Mouse (Mus musculus) embryonic facial prominence, embryonic 15.5 days (tissue): ENCODE data around the gene 4930402H24Rik. TPM values are rescaled to one million over a fixed set of nuclear protein-coding genes. Genes with fewer than 3 reads are reported as not detected.
A peak's percentile ranks its signal among the peaks of the same experiment; 100 is the strongest.

Experiments
- ATAC-seq: fragments of 200-750 bp; cut with Nextera tagmentation; 2 replicates; pipeline ENCODE4 v1.8.0; 2017; ENCODE audit warnings: low read depth, moderate TSS enrichment; ENCODE audit not compliant: insufficient number of reproducible peaks, low FRiP score, low TSS enrichment
- H3K27ac ChIP-seq: fragments of 300-500 bp; sonication (generic); replicated peaks from 2 replicates; pipeline ENCODE4 v1.5.1; 2015; ENCODE audit warnings: mild to moderate bottlenecking, inconsistent platforms
- H3K27me3 ChIP-seq: fragments of 300-500 bp; sonication (generic); 2 replicates; pipeline ENCODE4 v1.6.1; 2015; ENCODE audit warnings: inconsistent platforms
- H3K36me3 ChIP-seq: fragments of 300-500 bp; sonication (generic); 2 replicates; pipeline ENCODE4 v1.6.1; 2015; ENCODE audit warnings: mild to moderate bottlenecking, inconsistent platforms
- H3K4me1 ChIP-seq: fragments of 300-500 bp; sonication (generic); 2 replicates; pipeline ENCODE4 v1.6.1; 2015; ENCODE audit warnings: inconsistent platforms
- H3K4me2 ChIP-seq: fragments of 300-500 bp; sonication (generic); replicated peaks from 2 replicates; pipeline ENCODE4 v1.6.1; 2015; ENCODE audit warnings: mild to moderate bottlenecking, inconsistent platforms
- H3K4me3 ChIP-seq: fragments of 300-500 bp; sonication (generic); replicated peaks from 2 replicates; pipeline ENCODE4 v1.5.1; 2015; ENCODE audit warnings: mild to moderate bottlenecking, inconsistent platforms
- H3K9ac ChIP-seq: fragments of 300-500 bp; sonication (generic); 2 replicates; pipeline ENCODE4 v1.6.1; 2015; ENCODE audit warnings: inconsistent platforms
- H3K9me3 ChIP-seq: fragments of 300-500 bp; sonication (generic); replicated peaks from 2 replicates; pipeline ENCODE4 v1.6.1; 2016; ENCODE audit warnings: inconsistent platforms
- WGBS: fragments of 180-500 bp; shearing (Covaris S2); methylation state at CpG from one replicate; pipeline ENCODE4 v1.1.7; 2015; 5-methylcytosine and 5-hydroxymethylcytosine counted together
- polyA plus RNA-seq: library from polyadenylated mRNA; unstranded; fragments of >200 nt; fragmentation: Nextera tagmentation; extraction: Ambion mirVana; gene quantifications from 2 replicates; pipeline ENCODE4 v1.2.1, GENCODE M21; 2015

Gene 4930402H24Rik
- polyA plus RNA-seq, 1 experiment from 2014 or later = 35.7 TPM

GRCm38 (mm10) chr2:130851363-130852246, 54.6 kb downstream of the 4930402H24Rik start:
- H3K4me3 ChIP-seq = no peak overlapping the region
- ATAC-seq = no peak
- no peaks in the 10 kb centered on the region for H3K4me1 ChIP-seq
- no peak overlapping the region for H3K9ac ChIP-seq
- H3K36me3 ChIP-seq = no peaks in the 10 kb centered on the region
- 78% methylated on average over 9 of the region's 9 CpGs for WGBS
- no peak overlapping the region for H3K4me2 ChIP-seq
- H3K27ac ChIP-seq = no peak overlapping the region
- no peaks in the 10 kb centered on the region for H3K9me3 ChIP-seq
- H3K27me3 ChIP-seq = no peaks in the 10 kb centered on the region

DNA sequence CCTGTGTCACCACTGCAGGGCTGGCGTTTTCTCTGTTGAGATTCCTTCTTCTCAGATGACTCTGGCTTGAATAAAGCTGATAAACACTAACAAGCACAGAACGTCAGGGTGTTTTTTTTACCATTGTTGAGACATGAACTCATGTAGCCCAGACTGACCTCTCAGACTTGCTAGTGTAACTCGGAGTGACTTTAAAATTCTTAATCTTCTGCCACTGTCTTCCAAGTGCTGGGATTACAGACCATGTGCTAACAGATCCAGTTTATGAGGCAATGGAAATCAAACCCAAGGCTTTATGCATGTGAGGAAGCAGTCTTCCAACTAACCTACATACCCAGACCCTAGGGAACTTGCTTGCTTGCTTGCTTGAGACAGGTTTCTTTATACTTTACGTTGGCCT, 56.5 kb downstream of the 4930402H24Rik start:
- H3K27me3 ChIP-seq = no peaks in the 10 kb centered on the region
- ATAC-seq = no peak
- WGBS = 60% methylated on average over 4 of the region's 4 CpGs

GRCm38 (mm10) chr2:130848313-130848712, 57.9 kb downstream of the 4930402H24Rik start:
- Histone ChIP-seq H3K4me2 (no peak overlapping the region), H3K4me1 (no peaks in the 10 kb centered on the region), H3K9ac (no peak overlapping the region), H3K36me3 (no peaks in the 10 kb centered on the region), H3K9me3 (no peaks in the 10 kb centered on the region), H3K4me3 (no peak overlapping the region), H3K27ac (no peak overlapping the region), H3K27me3 (no peaks in the 10 kb centered on the region)
- ATAC-seq = no peak
- 66% methylated on average over 4 of the region's 4 CpGs for WGBS

More for the DNA sequence above, 56.5 kb downstream of the 4930402H24Rik start:
- H3K4me3 ChIP-seq = no peak overlapping the region
- no peak overlapping the region for H3K4me2 ChIP-seq
- H3K9ac ChIP-seq = no peak overlapping the region
- no peak overlapping the region for H3K27ac ChIP-seq
- H3K4me1 ChIP-seq = no peaks in the 10 kb centered on the region
- no peaks in the 10 kb centered on the region for H3K36me3 ChIP-seq
- no peaks in the 10 kb centered on the region for H3K9me3 ChIP-seq

GRCm38 (mm10) chr2:130843623-130844022, 62.6 kb downstream of the 4930402H24Rik start:
- H3K4me3 ChIP-seq = no peak overlapping the region
- H3K9ac ChIP-seq = no peak overlapping the region
- H3K4me1 ChIP-seq = peaks cover 11% of the 10 kb centered on the region
- H3K27ac ChIP-seq = no peak overlapping the region
- no peaks in the 10 kb centered on the region for H3K27me3 ChIP-seq
- no peaks in the 10 kb centered on the region for H3K36me3 ChIP-seq
- no peaks in the 10 kb centered on the region for H3K9me3 ChIP-seq
- no peak overlapping the region for H3K4me2 ChIP-seq
- 75% methylated on average over 2 of the region's 2 CpGs for WGBS
- no peak for ATAC-seq

GRCm38 (mm10) chr2:130840846-130841245, 65.4 kb downstream of the 4930402H24Rik start:
- no peaks in the 10 kb centered on the region for H3K9me3 ChIP-seq
- H3K27ac ChIP-seq = no peak overlapping the region; the same call in 1 of the 2 replicates
- no peak overlapping the region for H3K9ac ChIP-seq
- H3K4me3 ChIP-seq = peak overlapping the region; percentile 84
- H3K36me3 ChIP-seq = no peaks in the 10 kb centered on the region
- 11% methylated on average over 4 of the region's 4 CpGs for WGBS
- H3K27me3 ChIP-seq = no peaks in the 10 kb centered on the region
- H3K4me2 ChIP-seq = peak overlapping the region; percentile 81
- no peak for ATAC-seq
- H3K4me1 ChIP-seq = peaks cover 12% of the 10 kb centered on the region

- no peaks in the 10 kb centered on the region for H3K36me3 ChIP-seq
- H3K4me1 ChIP-seq = peaks cover 12% of the 10 kb centered on the region
- peak overlapping the region; percentile 84 for H3K4me3 ChIP-seq
- H3K4me2 ChIP-seq = peak overlapping the region; percentile 81
- under 1% methylated on average over 62 of the region's 77 CpGs for WGBS
- no peaks in the 10 kb centered on the region for H3K9me3 ChIP-seq
- H3K27ac ChIP-seq = peak overlapping the region; percentile 97
- no peaks in the 10 kb centered on the region for H3K27me3 ChIP-seq
- ATAC-seq = peak; percentile 94
- peak overlapping the region; percentile 89 for H3K9ac ChIP-seq
These were observed 66.1 kb downstream of the 4930402H24Rik start for GRCm38 (mm10) chr2:130839874-130840661.

DNA sequence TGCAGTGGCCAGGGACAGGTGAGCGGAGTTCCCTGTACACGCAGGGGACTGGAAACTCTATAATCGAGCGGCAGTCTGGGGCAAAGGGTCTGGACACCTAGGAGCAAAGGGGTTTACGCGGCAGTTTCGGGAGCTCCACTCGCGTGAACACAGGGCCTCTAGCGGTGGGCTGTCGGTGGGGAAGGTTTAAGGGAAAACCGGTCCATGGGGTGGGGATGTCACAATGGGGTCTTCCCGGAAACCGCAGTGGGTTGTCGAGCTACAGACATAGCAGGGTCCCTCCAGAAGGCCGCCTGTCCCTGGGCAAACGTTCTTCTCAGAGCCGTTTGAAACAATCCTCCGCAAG, 66.7 kb downstream of the 4930402H24Rik start:
- Histone ChIP-seq H3K27me3 (no peaks in the 10 kb centered on the region), H3K4me2 (peak overlapping the region; percentile 81), H3K4me3 (peak overlapping the region; percentile 84), H3K9ac (peak overlapping the region; percentile 89), H3K9me3 (no peaks in the 10 kb centered on the region), H3K27ac (peak overlapping the region; percentile 97), H3K4me1 (peaks cover 12% of the 10 kb centered on the region), H3K36me3 (no peaks in the 10 kb centered on the region)
- under 1% methylated on average over 19 of the region's 19 CpGs for WGBS
- 0 out of 2 replicates have a peak, but pooled peaks have one; percentile 15 for ATAC-seq

DNA sequence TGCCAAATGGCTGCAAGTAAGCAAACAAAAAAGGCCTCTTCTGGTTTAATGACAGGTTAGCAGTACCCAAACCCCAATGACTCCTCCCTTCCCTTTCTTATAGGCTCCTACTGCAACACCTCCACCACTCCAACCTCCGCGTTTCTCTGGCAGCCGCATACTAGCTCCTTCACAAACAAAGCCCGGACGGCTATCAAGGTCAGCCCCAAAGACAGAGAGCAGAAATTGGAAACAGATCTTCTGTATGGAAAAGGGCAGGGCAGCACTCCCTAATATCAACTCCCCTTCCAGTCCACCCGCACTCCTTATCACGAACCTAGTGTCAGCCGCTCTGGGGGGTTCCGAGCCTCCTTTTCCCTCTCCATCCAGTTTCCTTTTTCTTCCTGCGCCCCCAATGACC, 67.1 kb downstream of the 4930402H24Rik start:
- H3K36me3 ChIP-seq = no peaks in the 10 kb centered on the region
- H3K27ac ChIP-seq = peak overlapping the region; percentile 97
- H3K9ac ChIP-seq = peak overlapping the region; percentile 89
- H3K4me2 ChIP-seq = peak overlapping the region; percentile 81
- no peaks in the 10 kb centered on the region for H3K9me3 ChIP-seq
- peak overlapping the region; percentile 84 for H3K4me3 ChIP-seq
- H3K4me1 ChIP-seq = peaks cover 12% of the 10 kb centered on the region
- 1% methylated on average over 10 of the region's 10 CpGs for WGBS
- ATAC-seq = no peak
- H3K27me3 ChIP-seq = no peaks in the 10 kb centered on the region

DNA sequence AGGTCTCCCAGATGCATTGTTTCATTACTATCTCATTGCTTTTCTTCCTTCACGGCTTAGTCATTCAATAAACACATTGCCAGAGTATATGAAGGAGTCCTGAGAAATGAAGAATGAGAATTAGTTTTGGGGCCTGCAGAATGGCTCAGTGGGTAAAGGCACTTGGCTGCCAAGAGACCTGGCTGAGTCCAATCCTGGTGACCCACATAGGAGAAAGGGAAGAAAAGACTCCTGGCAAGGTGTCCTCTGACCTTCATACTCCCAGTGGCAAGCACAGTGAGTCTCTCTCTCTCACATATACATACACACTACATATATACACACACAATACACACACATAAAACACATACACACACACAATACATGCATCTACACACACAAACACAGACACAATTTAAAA, 68.1 kb downstream of the 4930402H24Rik start:
- Histone ChIP-seq H3K4me2 (peak overlapping the region; percentile 81), H3K9ac (no peak overlapping the region), H3K9me3 (no peaks in the 10 kb centered on the region), H3K4me3 (peak overlapping the region; percentile 84; the same call in 1 of the 2 replicates), H3K27ac (no peak overlapping the region; the same call in 1 of the 2 replicates), H3K36me3 (no peaks in the 10 kb centered on the region), H3K4me1 (peaks cover 12% of the 10 kb centered on the region), H3K27me3 (no peaks in the 10 kb centered on the region)
- WGBS = 80% methylated on average over 1 of the region's 1 CpGs
- no peak for ATAC-seq

DNA sequence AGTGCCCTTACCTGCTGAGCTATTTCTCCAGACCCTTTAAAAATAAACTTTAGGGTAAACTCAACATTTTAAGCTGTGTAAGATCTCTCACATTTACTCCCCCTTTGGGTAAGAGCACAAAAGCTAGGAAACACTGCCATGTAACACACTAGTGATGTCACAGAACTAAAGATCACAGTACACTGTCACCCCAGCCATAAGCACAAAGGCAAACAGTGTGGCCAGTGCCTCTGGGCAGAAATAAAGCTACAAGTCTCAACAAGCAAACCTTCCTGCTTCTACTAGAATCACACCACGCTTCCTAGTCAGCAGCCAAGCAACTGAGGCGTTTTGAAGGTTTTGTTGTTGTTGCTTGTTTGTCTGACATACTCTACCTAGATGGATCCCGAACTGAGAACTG, 72.5 kb downstream of the 4930402H24Rik start:
- Histone ChIP-seq H3K36me3 (0 out of 2 replicates have a peak, but pooled peaks cover 7% of the 10 kb centered on the region), H3K27me3 (no peaks in the 10 kb centered on the region), H3K4me3 (no peak overlapping the region), H3K4me2 (no peak overlapping the region), H3K9ac (no peak overlapping the region), H3K9me3 (no peaks in the 10 kb centered on the region), H3K27ac (no peak overlapping the region), H3K4me1 (peaks cover 2% of the 10 kb centered on the region)
- ATAC-seq = no peak
- 69% methylated on average over 3 of the region's 3 CpGs for WGBS

DNA sequence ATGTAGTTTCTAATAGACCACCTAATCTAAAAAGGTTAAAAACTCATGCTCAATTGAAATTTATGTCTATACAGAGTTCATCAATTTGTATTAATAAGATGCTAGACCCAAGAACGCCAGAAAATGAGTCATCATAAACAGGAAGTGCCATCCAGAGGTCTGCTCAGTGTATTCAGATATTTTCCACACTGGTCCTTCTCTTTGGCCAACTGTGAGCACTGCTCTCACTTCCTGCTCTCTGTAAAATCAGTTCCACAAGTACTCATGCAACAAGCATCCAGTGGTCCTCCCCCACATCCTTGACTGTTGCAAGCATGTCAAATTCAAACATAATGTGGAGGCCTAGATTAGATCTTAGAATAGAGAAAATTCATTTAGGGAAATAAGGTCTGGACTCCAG, 73.6 kb downstream of the 4930402H24Rik start:
- Histone ChIP-seq H3K9ac (no peak overlapping the region), H3K4me1 (no peaks in the 10 kb centered on the region), H3K36me3 (0 out of 2 replicates have a peak, but pooled peaks cover 7% of the 10 kb centered on the region), H3K4me3 (no peak overlapping the region), H3K27ac (peak overlapping the region; percentile 51), H3K27me3 (no peaks in the 10 kb centered on the region), H3K9me3 (no peaks in the 10 kb centered on the region), H3K4me2 (no peak overlapping the region)
- WGBS = 50% methylated on average over 1 of the region's 1 CpGs
- no peak for ATAC-seq
